Mouse (Mus musculus) liver, postnatal 0 days (tissue): ENCODE measurements around the gene Srprb.

Source experiments
- CTCF ChIP-seq: sonication (generic); IDR thresholded peaks from 2 replicates; pipeline ENCODE4 v1.5.1; 2016; ENCODE audit warnings: antibody characterized with exemption, low read depth
- EP300 ChIP-seq: IDR thresholded peaks from 2 replicates; pipeline ENCODE4 v1.6.1; 2016; ENCODE audit warnings: antibody characterized with exemption, low read depth, mild to moderate bottlenecking

DNA sequence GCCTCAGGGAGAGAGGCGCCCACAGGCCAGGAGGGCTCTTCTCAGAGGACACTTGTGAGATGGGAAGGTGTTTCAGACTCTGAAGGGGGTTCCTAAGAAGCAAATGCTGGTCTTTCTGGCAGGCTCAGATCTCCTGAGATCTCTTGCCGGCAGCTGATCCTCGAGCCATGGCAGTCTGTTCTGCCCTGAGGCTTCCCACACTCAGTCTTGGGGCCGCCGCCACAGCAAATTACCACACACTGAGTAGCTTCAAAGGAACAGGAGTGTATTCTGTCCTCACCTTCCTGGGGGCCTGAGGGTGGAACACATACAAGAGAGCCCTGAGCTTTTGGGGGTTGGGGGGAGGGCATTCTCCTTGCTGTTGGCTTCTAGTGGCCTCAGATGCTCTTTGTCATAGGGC, 56.6 kb downstream of the Srprb start:
- no peak for TF ChIP-seq CTCF
- no peak for TF ChIP-seq EP300
